Mouse (Mus musculus): ENCODE data around the gene Ptpn13. TPM values are rescaled to one million over a fixed set of nuclear protein-coding genes. Genes with fewer than 3 reads are reported as not detected.

Gene Ptpn13
- polyA plus RNA-seq, 1 experiment from 2014 or later: 215 TPM

DNA sequence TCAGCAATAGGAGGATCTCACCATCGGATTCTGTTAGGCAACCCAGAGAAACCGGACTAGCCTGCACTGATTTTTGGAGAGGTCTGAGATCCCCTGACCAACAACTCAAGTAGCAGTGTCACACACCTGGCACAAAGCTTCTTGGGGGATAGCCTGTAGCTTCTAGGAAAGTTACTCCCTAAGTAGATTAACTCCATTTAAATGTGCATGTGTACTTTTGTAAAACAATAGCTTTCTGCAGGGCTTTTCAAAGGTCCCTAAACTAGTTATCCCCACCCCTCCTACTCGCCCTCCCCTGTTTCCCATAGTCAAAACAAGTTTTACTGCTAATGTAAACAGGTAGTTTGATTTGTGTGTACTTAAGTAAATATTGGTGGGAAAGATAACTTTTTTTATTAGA lies 6.1 kb upstream of the Ptpn13 start:
- H3K27me3 ChIP-seq: no peaks in the 10 kb centered on the region
- TF ChIP-seq CTCF (IDR thresholded peaks at IDR 0.05): no peak
- DNase-seq (ENCODE audit: low read depth, low spot score) (no peak), ATAC-seq (no peak)
- in situ Hi-C loops (cut with MboI; ENCODE audit: low pct_unique_long_range_greater_than_20kb): no loop called here
- POLR2A ChIA-PET: interaction anchor here (1.0 to 1.3 kb wide), 2 partner anchors 17 to 51 kb away, joined by 3 read pairs; no protein-coding TSS in a partner anchor
- CTCF ChIA-PET: interaction anchor here (1.3 to 1.6 kb wide), 2 partner anchors 15 to 21 kb away, joined by 4 to 5 read pairs; no protein-coding TSS in a partner anchor

DNA sequence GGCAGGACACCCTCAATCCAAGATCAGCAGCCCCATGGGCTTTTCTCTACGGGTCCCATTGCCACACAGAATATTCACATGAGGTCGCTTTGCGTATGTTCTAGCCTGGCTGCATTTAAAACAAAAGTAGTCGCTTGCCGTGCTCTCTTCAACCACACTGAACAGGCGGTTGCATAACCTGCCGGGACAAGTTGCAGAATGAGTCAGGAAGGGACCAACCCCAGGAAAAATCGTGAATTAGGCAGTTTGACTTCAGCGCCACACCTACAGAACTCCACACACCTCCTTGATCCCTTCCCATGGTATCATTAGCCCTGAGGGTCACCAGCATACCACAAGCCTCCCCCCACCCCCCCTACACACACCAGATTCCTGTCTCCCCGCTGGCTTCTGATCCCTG lies 4.4 kb upstream of the Ptpn13 start:
- no peak for ATAC-seq
- no peaks in the 10 kb centered on the region for H3K27me3 ChIP-seq
- in situ Hi-C loops (cut with MboI; ENCODE audit: low pct_unique_long_range_greater_than_20kb): loop anchor here (5.0 kb wide), 1 partner anchor 43 kb away; no protein-coding TSS in a partner anchor
- TF ChIP-seq CTCF (IDR thresholded peaks at IDR 0.05): no peak
- ChIA-PET CTCF (interaction anchor here (0.7 to 1.9 kb wide), 3 partner anchors 23 to 62 kb away, joined by 3 to 5 read pairs (median 4); no protein-coding TSS in a partner anchor), POLR2A (interaction anchor here (0.7 kb wide), 1 partner anchor 16 kb away, joined by 8 read pairs; no protein-coding TSS in a partner anchor)
- DNase-seq (ENCODE audit: low read depth, low spot score): no peak

DNA sequence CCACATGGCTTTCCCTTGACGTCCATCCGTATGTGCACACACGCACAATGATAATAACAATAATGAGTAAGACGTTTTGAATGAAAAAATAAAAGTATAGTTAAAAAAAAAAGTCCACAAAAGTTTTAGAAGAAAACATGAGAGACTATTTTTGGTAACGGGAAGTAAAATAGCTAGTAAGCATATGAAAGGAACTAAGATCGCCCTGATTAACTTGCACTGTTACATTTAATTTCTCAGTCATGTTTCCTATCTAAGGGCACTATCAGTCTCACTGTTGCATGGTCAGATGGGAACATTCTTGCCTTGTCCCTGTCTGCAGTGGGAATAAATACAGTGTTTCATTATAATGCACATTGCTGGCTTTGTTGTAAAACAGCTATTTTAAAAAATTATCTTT lies 2.4 kb upstream of the Ptpn13 start:
- no peaks in the 10 kb centered on the region for H3K27me3 ChIP-seq
- no peak for TF ChIP-seq CTCF (IDR thresholded peaks at IDR 0.05)
- CTCF ChIA-PET: interaction anchor here (0.5 to 2.9 kb wide), 10 partner anchors 10 to 157 kb away, joined by 3 to 13 read pairs (median 6); no protein-coding TSS in a partner anchor
- no peak for DNase-seq (ENCODE audit: low read depth, low spot score)
- ATAC-seq: no peak
- in situ Hi-C loops (cut with MboI; ENCODE audit: low pct_unique_long_range_greater_than_20kb): loop anchor here (5.0 kb wide), 1 partner anchor 45 kb away; no protein-coding TSS in a partner anchor
- POLR2A ChIA-PET: interaction anchor here (0.6 to 5.9 kb wide), 15 partner anchors 9 to 1303 kb away, joined by 3 to 35 read pairs (median 4); no protein-coding TSS in a partner anchor

DNA sequence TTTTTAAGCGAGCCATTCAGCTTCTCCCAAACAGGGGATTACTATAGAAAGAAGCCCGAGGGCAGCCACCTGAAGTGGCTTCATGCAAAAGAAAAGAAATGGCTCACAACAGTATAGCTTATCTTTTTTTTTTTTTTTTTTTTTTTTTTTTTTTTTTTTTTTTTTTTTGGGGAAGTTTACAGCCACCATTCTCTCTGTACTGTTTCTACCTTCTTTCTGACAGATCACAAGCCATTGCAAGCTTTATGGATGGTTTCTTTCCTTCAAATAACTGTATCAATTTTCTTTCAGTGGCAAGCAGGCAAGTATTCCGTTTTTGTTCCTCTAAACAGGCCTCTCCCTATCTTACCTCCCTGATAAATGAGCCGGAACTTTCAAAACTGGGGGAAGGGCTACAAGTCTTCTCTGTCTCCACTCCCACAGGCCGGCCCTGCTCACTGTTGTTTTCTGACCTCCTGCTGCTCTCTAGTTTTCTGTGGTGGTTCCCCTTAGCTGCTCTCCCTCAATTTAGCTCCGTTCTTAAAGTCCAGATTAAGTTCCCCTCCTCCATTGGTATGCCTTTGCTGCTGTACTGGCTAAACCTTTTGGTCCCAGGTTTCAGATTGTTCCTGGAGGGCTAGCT lies 1.6 kb upstream of the Ptpn13 start:
- ATAC-seq (peak; percentile 8), DNase-seq (ENCODE audit: low read depth, low spot score) (peak; percentile 49)
- TF ChIP-seq CTCF (IDR thresholded peaks at IDR 0.05): no peak
- ChIA-PET CTCF (interaction anchor here (0.5 to 2.9 kb wide), 11 partner anchors 9 to 156 kb away, joined by 3 to 13 read pairs (median 5); no protein-coding TSS in a partner anchor), POLR2A (interaction anchor here (0.6 to 5.9 kb wide), 14 partner anchors 9 to 1304 kb away, joined by 3 to 35 read pairs (median 4); no protein-coding TSS in a partner anchor)
- in situ Hi-C loops (cut with MboI; ENCODE audit: low pct_unique_long_range_greater_than_20kb): loop anchor here (5.0 kb wide), 1 partner anchor 46 kb away; no protein-coding TSS in a partner anchor
- H3K27me3 ChIP-seq: no peaks in the 10 kb centered on the region

DNA sequence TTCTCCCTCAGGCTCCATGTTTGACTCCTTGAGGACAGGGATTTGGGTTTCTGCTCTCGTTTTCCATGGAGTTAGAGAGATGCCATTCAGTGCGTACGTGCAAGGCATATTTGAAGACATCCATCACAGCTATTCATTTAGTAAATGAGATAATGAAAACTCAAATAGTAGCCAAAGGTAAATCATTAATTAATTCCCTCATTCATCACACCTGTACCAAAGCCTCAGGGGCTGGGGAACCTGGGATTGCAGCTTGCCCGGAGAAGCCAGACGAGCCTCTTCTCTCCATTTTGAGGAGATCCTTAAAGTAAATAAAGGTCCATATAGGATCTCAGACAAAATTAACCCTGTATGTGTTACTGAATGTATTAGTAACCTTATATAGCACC lies 1.1 kb upstream of the Ptpn13 start:
- DNase-seq (ENCODE audit: low read depth, low spot score): no peak
- H3K27me3 ChIP-seq: no peaks in the 10 kb centered on the region
- ChIA-PET POLR2A (interaction anchor here (1.4 to 5.9 kb wide), 9 partner anchors 12 to 72 kb away, joined by 4 to 35 read pairs (median 10); no protein-coding TSS in a partner anchor), CTCF (interaction anchor here (1.0 to 2.9 kb wide), 8 partner anchors 39 to 99 kb away, joined by 3 to 13 read pairs (median 6); no protein-coding TSS in a partner anchor)
- no peak for ATAC-seq
- no peak for TF ChIP-seq CTCF (IDR thresholded peaks at IDR 0.05)
- in situ Hi-C loops (cut with MboI; ENCODE audit: low pct_unique_long_range_greater_than_20kb): loop anchor here (5.0 kb wide), 1 partner anchor 47 kb away; no protein-coding TSS in a partner anchor

DNA sequence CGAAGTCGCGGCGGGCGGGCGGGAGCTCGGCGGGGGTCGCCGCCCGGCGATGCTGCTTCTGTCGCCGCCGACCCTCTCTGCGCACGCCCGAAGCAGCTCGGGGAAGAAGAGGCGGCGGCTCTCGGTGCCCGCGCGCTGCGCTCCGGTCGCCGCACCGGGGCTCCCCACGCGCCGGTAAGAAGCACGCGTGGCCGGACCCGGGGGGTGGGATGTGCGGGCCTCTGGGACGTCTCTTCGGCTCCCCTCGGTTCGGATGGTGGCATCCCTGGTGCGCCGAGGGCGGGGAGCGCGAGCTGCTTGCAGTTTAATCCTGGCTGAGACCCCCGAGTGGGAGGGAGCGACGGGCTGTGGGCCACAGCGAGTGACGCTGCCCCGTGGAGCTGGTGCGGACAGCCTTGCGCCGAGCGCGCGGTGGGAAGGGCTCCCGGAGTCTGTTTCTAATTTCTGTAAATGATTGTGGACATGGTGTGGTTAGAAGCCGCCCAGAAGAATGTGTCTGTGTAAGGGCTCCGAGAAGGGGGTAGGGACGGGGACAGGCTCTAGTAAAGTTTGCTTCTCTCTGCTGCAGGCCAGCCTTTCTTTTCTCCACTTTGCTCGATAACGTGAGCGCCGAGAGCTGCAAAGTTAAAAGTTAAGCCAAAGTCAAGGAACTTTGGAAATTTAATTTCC lies 505 bp downstream of the Ptpn13 start:
- H3K27me3 ChIP-seq: no peaks in the 10 kb centered on the region
- in situ Hi-C loops (cut with MboI; ENCODE audit: low pct_unique_long_range_greater_than_20kb): no loop called here
- TF ChIP-seq CTCF (IDR thresholded peaks at IDR 0.05): no peak
- no peak for DNase-seq (ENCODE audit: low read depth, low spot score)
- peak; percentile 65 for ATAC-seq
- POLR2A ChIA-PET: interaction anchor here (0.6 to 5.9 kb wide), 14 partner anchors 10 to 115 kb away, joined by 3 to 35 read pairs (median 4); no protein-coding TSS in a partner anchor
- CTCF ChIA-PET: interaction anchor here (0.6 to 2.5 kb wide), 9 partner anchors 9 to 72 kb away, joined by 3 to 11 read pairs (median 3); no protein-coding TSS in a partner anchor

DNA sequence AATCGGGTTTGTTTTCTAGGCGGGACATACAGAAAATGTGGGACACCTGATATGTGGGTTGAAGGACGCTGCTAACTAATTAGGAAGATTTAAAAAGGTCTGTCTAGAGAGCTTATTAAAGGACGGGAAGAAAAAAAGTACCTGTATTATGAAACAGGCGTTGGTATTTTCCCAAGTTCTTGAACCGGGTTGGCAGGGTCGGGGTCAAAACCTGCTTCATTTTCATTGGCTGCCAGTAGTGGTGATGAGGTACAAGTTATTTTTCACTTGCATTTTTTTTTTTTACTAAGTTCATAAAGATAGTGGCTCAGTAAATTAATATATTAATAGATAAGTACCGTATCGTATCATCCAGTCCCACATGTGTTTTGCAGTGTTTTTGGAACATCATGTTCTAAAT lies 1.3 kb downstream of the Ptpn13 start:
- TF ChIP-seq CTCF (IDR thresholded peaks at IDR 0.05): no peak
- ChIA-PET CTCF (interaction anchor here (0.6 to 2.5 kb wide), 8 partner anchors 9 to 73 kb away, joined by 3 to 11 read pairs (median 3); no protein-coding TSS in a partner anchor), POLR2A (interaction anchor here (0.6 to 5.9 kb wide), 11 partner anchors 9 to 114 kb away, joined by 3 to 35 read pairs (median 7); no protein-coding TSS in a partner anchor)
- ATAC-seq: no peak
- in situ Hi-C loops (cut with MboI; ENCODE audit: low pct_unique_long_range_greater_than_20kb): no loop called here
- H3K27me3 ChIP-seq: no peaks in the 10 kb centered on the region
- DNase-seq (ENCODE audit: low read depth, low spot score): no peak

DNA sequence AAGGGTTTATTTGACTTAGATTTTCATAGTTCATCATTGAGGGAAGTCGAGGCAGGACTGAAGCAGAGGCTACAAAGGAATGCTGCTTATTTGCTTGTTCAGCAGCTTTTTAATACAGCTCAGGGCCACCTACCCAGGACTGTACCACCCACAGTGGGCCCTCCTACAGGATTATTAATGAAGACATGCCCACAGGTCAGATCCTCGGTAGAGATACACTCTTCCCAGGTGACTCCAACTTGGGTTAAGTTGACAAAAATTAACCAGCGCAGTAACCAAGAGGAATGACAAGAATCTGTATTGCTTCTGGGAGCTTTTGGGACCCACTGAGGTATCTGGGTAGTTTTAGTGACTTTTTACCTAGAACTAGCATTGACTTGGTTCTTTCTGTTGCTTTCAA lies 6.0 kb downstream of the Ptpn13 start:
- CTCF ChIA-PET: interaction anchor here (1.0 to 1.3 kb wide), 2 partner anchors 55 to 75 kb away, joined by 3 to 4 read pairs; no protein-coding TSS in a partner anchor
- no peak for ATAC-seq
- TF ChIP-seq CTCF (IDR thresholded peaks at IDR 0.05): no peak
- POLR2A ChIA-PET: no interaction called here
- DNase-seq (ENCODE audit: low read depth, low spot score): no peak
- no peaks in the 10 kb centered on the region for H3K27me3 ChIP-seq
- in situ Hi-C loops (cut with MboI; ENCODE audit: low pct_unique_long_range_greater_than_20kb): no loop called here

DNA sequence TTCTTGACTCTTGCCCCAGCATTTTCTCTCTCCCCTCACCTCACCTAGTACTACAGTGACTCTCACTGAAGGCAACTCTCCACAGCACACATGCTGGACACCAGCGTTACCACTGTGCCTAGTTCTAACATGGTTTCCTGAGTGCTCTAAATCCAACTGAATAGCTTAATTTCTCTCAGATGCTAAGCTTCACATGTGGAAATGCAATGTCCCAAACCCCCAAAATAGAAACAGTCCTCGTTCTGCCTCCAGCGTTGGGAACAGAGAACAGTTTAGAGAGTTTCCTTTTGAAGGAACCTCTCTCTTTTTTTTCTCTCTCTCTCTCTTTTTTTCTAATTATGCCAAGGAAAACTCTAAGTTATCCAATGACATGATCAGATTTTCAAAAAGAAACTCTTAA lies 6.5 kb downstream of the Ptpn13 start:
- no peaks in the 10 kb centered on the region for H3K27me3 ChIP-seq
- ATAC-seq: no peak
- ChIA-PET POLR2A (no interaction called here), CTCF (interaction anchor here (1.3 to 1.5 kb wide), 2 partner anchors 9 to 56 kb away, joined by 4 read pairs; no protein-coding TSS in a partner anchor)
- TF ChIP-seq CTCF (IDR thresholded peaks at IDR 0.05): no peak
- no peak for DNase-seq (ENCODE audit: low read depth, low spot score)
- in situ Hi-C loops (cut with MboI; ENCODE audit: low pct_unique_long_range_greater_than_20kb): no loop called here

All from Patski (cell line).